8 mouse cellular contexts compared by ENCODE assay signal in the genomic region with DNA sequence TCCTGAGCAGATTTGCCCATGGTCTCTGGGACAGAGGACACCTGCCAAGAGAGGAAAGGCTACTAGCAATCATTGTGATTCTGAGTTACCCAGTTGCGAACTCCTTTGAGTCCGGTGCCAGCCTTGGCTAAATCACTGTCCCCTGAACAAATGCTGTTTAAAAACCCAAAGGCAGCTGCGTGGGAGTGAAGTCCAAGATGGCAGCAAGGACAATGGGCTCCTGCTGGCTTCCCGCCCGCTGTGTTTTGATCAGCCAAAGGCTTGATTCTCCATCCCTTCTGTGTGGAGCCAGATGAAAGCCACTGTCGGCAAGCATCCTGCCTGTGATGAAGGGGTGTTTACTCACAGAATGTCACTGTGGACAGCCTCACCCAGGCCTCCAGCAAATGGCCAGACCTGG.
DNase-seq lines count a peak whose midpoint lies in the region; ATAC-seq and TF ChIP-seq lines count a peak whose summit lies in the region.

No protein-coding gene starts in this region.

- peaks cover 6% of the 10 kb centered on the region; the same call in 1 of the 2 replicates for H3K27me3 ChIP-seq in hindbrain, embryonic 10.5 days (ENCODE audit: insufficient read depth, poor library complexity, severe bottlenecking)
- H3K27me3 ChIP-seq in stomach, postnatal 0 days (ENCODE audit: control insufficient read depth, insufficient read depth, low read length) = no peaks in the 10 kb centered on the region

- H3K4me1 ChIP-seq in hindbrain, embryonic 10.5 days (replicated peaks) = peaks cover 43% of the 10 kb centered on the region
- H3K4me1 ChIP-seq in stomach, postnatal 0 days (replicated peaks; ENCODE audit: control insufficient read depth, insufficient read depth) = no peaks in the 10 kb centered on the region

- H3K4me3 ChIP-seq in hindbrain, embryonic 10.5 days = no peak overlapping the region
- H3K4me3 ChIP-seq in stomach, postnatal 0 days (ENCODE audit: low read depth, low read length) = no peak overlapping the region

- DNase-seq in layer of hippocampus, adult 11-12 months (ENCODE audit: low spot score) = peak; percentile 47
- DNase-seq in layer of hippocampus, adult 9-10 months (ENCODE audit: low spot score) = no peak
- peak; percentile 51 for DNase-seq in hindbrain, embryonic 10.5 days (ENCODE audit: low spot score)
- DNase-seq in left cerebral cortex, postnatal 25 days (ENCODE audit: low spot score in 2 of 2) = peak; percentile 26 to 72
- peak; percentile 18 to 42 for DNase-seq in right cerebral cortex, adult 2 months (ENCODE audit: low spot score in 2 of 2)
- no peak for DNase-seq in heart, postnatal 10 days
- no peak for DNase-seq in stomach, postnatal 0 days (ENCODE audit: low spot score)
- no peak for DNase-seq in retina, postnatal 1 day

- no peak for TF ChIP-seq EP300 in stomach, postnatal 0 days (optimal IDR thresholded peaks at IDR 0.05)

- ATAC-seq in stomach, postnatal 0 days (ENCODE audit: low FRiP score, low TSS enrichment) = no peak

- peak overlapping the region; percentile 75 for H3K27ac ChIP-seq in hindbrain, embryonic 10.5 days
- no peak overlapping the region for H3K27ac ChIP-seq in stomach, postnatal 0 days (replicated peaks)

- no peak for TF ChIP-seq CTCF in stomach, postnatal 0 days (IDR thresholded peaks at IDR 0.05; ENCODE audit: low read depth)

- WGBS in hindbrain, embryonic 10.5 days = 21% methylated on average over 6 of the region's 6 CpGs
- WGBS in stomach, postnatal 0 days = 64% methylated on average over 6 of the region's 6 CpGs

- no peak overlapping the region for H3K4me2 ChIP-seq in stomach, postnatal 0 days (replicated peaks; ENCODE audit: low read depth)

- no peaks in the 10 kb centered on the region for H3K36me3 ChIP-seq in hindbrain, embryonic 10.5 days
- H3K36me3 ChIP-seq in stomach, postnatal 0 days (ENCODE audit: control insufficient read depth, insufficient read depth, low read length) = no peaks in the 10 kb centered on the region

- H3K9ac ChIP-seq in stomach, postnatal 0 days (ENCODE audit: low read length) = no peak overlapping the region

- intact Hi-C loops in left cerebral cortex, postnatal 25 days (cut with DNase I) = loop anchor here (2.0 kb wide), 1 partner anchor 108 kb away; no protein-coding TSS in a partner anchor
- intact Hi-C loops in heart, postnatal 10 days (cut with DNase I) = loop anchor here (5.0 kb wide), 1 partner anchor 580 kb away; no protein-coding TSS in a partner anchor

- no peaks in the 10 kb centered on the region for H3K9me3 ChIP-seq in hindbrain, embryonic 10.5 days
- no peaks in the 10 kb centered on the region for H3K9me3 ChIP-seq in stomach, postnatal 0 days (ENCODE audit: control insufficient read depth, low read length)

Comparison
In these comparisons a context has a peak if more than half of its experiments do, and no peak if none do; other contexts are left out.
1. DNase-seq: peak in layer of hippocampus, adult 11-12 months (single experiment), hindbrain, embryonic 10.5 days (single experiment), left cerebral cortex, postnatal 25 days (2 of 2) and right cerebral cortex, adult 2 months (2 of 2); none in layer of hippocampus, adult 9-10 months (single experiment), heart, postnatal 10 days (0 of 2), stomach, postnatal 0 days (single experiment) and retina, postnatal 1 day (single experiment).